Mouse (Mus musculus): Measurements from ENCODE around the gene Dph5. TPM values are rescaled to one million over a fixed set of nuclear protein-coding genes. Genes with fewer than 3 reads are reported as not detected.
"Not testable (repeated sequence)": the region's sequence is repeated elsewhere in the genome, so short reads cannot be mapped to it uniquely, and the experiment has no call there.

Gene Dph5
- total RNA-seq, 2 experiments from 2014 or later, result 7.2 to 9.7 TPM

DNA sequence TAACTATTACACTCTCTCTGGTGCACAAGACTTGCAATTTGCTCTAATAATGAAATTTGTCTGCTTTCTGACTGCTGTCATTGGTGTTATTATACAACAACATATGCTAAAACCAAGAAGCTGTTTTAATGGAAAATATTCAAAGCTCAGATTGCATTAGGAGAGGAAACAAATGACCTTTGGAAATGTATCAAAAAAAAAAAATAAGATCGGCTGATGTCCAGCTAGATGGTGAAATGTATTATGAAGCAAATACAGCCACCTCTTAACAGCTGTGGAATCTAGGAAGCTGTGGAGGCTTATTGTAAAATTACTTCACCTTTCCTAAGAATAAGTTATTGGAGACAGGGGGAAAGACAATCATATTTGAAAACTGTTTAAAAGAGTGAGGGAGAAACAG is 3.6 kb upstream of the Dph5 start:
- intact Hi-C loops (cut with DNase I; ENCODE audit: low total_unique reads), result loop anchor here (10.0 kb wide), 1 partner anchor 169 kb away; the partner anchor contains the start of gene S1pr1
- no peak for DNase-seq

DNA sequence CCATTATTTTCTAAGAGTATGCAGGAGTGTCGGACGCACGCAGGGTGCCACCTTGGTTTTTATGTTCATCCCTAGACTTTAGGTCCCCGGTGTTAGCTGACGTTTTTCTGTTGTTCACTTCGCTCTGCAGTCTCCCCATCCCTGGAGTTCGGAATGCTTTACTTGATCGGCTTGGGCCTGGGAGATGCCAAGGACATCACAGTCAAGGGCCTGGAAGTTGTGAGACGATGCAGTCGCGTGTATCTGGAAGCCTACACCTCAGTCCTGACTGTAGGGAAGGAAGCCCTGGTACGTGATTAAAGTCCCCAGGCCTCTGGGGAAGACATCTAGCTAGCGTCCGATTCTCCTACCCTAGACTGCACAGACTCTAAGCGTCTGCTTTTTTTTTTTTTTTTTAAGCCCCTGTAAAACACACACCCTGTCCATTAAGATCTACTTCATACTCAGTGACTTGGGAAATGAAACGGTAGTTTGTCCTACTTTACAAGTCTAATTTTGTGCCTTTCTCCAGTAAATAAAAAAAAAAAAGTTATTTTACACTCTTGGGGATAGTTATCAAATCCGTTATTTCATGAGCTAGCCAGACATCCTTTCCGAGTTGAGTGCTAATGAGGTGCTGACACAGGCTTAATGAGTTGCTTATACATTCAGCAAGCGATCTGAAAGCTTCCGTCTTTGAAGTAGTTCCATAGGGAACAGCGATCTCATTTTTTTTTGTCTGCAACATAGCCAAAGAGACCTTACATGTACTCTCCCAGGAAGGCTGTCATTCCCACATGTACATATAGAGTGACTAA is 871 bp downstream of the Dph5 start:
- intact Hi-C loops (cut with DNase I; ENCODE audit: low total_unique reads), result loop anchor here (10.0 kb wide), 1 partner anchor 174 kb away; the partner anchor contains the start of gene S1pr1
- DNase-seq, result no peak

DNA sequence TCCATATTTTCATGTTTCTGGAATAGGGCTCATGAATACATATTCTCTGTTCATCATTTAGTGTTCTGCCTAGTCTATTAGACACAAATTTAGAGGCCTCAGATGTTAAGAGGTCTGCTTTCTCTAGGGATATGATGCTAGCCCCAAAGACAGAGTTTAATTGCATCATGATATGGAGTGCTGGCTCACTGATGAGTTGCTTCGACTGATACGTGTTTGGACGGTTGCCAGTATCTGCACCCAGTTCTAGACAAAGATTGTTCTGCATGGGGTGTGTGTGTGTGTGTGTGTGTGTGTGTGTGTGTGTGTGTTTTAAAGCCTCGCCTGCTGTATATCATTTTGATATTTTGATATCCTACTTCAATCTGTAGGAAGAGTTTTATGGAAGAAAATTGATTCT is 4.7 kb downstream of the Dph5 start:
- intact Hi-C loops (cut with DNase I; ENCODE audit: low total_unique reads), result no loop called here
- DNase-seq, result no peak

DNA sequence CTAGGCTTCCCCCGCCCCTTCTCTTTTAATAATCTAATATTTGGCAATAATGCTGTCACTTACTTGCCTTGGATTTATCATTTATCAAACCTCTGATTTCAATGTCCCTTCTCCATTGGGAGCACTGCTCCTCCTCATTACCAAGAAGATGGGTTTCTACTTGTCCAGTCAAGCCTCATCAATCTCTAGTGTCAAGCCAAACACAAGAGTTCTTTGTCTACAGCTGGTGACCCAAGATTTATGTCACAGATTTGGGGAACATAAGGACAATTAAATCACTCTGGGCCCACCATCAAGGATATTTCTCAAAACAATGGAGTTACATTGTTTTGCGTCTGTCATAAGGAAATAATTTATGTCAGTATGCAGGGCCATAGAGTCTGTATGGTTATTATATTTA is 5.5 kb downstream of the Dph5 start:
- DNase-seq, result no peak
- intact Hi-C loops (cut with DNase I; ENCODE audit: low total_unique reads), result no loop called here

DNA sequence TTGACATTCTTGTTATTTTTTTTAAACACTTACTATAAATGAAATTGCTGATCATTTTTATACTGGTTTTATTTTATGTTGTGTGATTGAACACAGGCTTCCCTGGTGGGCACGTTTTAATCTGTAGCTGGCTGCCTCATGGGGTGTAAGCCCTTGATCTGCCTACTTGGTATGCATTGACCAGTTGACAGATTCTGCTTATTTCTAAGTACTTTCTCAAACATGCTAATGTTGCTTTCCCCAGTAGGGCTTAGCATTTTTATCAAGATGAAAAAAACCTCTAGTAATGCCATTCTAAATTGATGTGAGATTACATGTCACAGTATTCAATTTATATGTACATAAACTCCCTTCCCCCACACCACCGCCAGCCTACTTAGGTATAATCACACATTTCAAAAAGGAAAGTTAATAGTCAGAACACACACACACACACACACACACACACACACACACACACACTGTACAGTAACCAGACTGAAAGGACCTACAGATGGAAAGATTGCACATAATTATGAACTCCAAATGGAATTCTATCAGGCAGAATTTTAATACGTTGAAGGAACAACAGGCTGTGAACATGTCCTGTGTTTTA is 10.8 kb downstream of the Dph5 start:
- intact Hi-C loops (cut with DNase I; ENCODE audit: low total_unique reads), result no loop called here
- DNase-seq, result no peak

DNA sequence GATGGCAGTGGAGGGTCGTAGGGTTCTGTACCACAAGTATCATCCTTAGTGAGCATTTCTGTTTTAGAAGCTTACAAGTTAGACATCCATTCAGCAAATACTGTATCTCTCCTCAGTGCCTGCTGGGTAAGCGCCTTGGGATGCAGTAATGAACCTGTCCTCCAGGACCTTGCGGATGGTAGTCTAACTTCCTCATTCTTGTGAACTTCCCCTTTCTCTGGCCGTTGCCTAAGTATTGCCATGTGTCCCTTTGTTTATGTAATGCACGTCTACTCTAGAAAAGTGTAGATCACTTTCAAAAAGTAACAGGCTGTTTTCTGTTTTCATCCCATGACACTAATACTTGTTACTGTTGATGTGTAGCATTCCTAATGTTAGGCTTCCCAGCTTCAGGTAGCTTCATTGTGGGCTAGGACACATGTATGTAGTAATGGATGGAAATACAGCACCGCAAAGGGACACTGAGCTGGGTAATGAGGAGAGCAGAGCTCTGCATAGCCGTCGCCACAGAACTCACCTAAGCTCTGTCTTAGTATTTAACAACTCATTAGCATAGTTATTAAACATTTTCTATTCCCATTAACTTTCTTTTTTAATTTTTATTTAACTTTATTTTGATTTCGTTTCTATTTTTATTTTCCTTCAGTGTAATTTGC is 14.8 kb downstream of the Dph5 start:
- intact Hi-C loops (cut with DNase I; ENCODE audit: low total_unique reads), result no loop called here

DNA sequence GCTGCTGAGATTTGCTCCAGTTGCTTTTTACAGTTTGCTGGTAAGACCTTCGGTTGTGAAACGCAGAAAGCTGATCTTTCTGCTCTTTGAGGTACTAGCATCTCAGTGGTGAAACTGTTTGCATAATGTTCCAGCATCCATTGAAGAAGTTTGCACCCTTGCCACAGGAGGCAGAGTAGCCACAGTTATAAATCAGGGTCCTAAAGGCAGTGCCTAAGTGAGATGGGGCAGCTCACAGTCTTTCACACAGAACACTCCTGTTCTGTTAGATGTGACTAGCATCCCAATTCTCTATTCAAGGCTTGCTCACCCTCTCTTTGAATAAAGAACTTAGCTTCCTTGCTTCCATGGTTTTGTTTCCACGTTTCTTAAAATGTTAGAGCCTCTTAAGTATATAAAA is 17.4 kb downstream of the Dph5 start:
- intact Hi-C loops (cut with DNase I; ENCODE audit: low total_unique reads), result no loop called here
- no peak for DNase-seq

More for the DNA sequence above, 14.8 kb downstream of the Dph5 start:
- no peak for DNase-seq

DNA sequence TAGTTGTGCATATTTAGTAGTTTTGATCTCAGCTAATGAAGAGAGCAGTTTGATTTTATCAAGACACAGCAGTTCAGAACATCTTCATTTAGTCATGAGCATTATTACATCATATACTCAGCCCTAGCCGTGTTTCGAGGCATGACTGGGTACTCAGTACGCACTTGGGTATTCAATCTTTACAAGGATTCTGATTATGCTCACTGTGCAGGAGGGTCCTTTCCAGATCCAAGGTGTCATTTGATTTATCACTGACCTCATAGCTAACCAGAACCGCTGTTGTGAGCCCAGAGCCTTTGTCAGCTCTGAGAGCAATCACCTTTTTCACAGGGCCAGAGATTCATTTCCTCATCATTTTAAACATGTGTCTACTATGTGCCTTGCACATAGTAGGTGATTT is 17.9 kb downstream of the Dph5 start:
- DNase-seq, result no peak
- intact Hi-C loops (cut with DNase I; ENCODE audit: low total_unique reads), result no loop called here

DNA sequence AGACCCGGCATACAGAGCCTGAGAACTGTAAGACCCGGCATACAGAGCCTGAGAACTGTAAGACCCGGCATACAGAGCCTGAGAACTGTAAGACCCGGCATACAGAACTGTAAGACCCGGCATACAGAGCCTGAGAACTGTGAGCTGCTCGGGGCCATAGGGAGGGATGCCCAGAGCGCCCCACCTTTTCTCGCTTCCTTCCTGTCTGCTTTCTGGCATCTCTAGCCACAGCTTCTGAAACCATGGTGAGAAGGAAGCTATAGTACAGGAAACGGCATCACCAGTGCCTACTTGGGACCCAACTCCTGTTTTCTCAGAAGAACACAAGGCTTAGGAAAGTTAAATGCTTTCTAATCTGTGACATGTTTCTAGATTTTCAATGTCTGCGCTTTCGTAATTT is 19.8 kb downstream of the Dph5 start:
- DNase-seq; intact Hi-C loops (cut with DNase I; ENCODE audit: low total_unique reads): not testable (repeated sequence)

DNA sequence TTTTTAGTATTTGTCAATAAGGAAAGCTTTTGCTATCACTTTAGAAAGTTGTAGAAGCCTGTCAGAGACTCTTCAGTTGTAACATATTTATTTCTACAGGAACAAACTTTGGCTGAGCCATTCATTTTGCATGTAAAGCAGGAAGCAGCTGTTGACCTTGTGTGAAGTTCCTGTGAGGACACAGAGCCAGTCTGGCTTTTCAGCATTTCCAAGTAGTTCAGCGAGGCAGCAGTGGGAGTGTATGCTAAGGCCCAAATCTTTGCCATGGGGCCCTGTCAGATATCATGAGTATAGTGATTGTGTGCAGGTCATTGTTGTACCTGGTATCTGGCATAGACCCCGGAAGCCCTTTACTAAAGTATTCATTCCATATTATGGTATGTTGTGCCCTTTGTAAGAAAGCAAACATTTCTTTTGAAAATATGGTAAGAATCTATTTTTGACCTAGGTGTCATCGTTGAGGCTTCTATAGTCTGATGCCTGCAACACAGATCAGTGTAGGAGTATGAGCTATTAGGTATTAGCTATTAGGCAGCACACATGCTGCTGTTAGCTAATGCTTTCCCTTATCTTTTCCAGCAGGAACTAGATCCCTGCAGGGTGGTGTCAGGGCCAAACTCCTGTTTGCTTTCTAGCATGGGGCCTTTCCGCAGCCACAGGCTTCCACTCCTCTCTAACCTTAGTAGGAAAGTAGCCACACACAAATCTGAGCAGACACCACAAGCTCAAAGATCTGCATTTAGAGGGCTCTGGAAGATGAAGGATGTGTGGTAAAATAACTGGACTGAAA is 37.0 kb downstream of the Dph5 start:
- no peak for DNase-seq

DNA sequence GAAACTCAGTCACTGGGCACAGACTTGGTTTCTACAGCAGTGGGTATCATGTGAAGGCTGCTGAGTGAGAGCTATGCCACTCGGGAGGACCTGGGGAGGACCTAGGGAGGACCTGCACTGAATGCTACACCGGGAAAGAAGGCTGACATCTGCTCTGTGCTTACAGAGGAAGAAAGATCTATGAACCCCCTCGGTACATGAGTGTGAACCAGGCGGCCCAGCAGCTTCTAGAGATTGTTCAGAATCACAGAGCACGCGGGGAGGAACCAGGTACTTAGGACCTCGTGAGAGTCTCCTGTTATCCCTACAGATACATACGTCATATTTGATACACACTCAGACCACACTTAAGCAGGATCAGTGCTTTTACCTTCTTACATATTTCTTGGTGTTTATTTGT is 38.9 kb downstream of the Dph5 start:
- intact Hi-C loops (cut with DNase I; ENCODE audit: low total_unique reads), result no loop called here
- no peak for DNase-seq

More for the DNA sequence above, 37.0 kb downstream of the Dph5 start:
- intact Hi-C loops (cut with DNase I; ENCODE audit: low total_unique reads), result no loop called here

DNA sequence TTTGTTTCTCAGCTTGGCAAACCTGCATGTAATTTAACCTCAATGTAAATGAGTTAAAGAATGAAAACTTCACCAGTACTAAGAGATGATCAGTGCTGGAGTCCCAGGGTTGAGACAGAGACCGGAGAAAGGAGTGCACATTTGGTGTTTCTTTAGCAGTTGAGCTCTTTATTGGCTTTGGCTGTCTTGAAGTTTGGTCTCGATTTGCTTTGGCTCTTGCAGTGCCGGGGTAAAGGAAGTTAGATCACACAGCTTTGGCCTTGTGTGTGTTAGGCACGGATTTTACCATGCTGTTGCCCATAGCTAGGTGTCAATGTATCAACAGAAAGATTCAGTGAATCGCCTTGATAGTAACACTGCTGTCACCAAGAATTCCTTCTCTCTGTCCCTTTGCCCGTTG is 44.1 kb downstream of the Dph5 start:
- intact Hi-C loops (cut with DNase I; ENCODE audit: low total_unique reads), result loop anchor here (10.0 kb wide), 1 partner anchor 277 kb away; no protein-coding TSS in a partner anchor
- DNase-seq, result no peak

DNA sequence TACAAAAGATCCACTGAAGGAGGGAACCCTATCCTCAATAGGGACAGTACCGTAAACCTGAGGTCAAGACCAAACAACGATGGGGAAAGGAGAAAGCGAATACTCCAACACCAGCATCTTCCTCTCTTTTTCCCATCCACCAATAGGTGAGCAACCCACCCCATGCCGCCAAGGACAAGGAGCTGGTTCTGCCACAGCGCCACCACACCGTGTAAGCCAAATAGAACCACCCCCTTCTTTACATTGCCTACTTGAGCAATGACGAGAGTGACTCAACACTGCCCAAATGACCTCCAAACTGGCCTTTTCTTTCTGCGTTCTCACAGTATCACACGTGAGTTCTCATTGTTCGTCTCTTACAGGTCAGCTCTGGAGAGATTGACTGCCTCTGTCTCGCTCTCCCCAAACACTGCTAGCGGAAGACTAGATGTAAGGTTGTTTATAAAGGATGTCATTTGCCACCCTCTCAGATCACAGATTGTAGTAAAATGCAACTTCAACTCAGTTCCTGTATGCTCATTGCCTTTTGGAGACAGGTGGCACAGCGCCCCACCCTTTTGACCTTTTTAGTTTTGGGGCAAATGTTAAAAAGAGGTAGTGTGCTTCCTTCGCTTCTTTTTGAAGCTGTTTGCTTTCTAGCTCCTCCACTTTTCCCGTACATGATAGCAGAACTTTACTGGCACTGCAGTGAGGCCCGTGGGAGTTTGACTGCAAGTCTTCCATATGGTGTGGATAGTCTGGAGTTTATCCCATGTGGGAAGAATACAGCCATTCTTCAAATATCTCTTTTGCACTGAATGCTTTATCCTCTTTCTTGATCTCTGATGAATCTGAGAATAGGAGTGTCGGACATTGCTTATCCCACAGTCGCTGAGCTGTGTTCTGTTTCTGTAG is 45.9 kb downstream of the Dph5 start:
- no peak for DNase-seq
- intact Hi-C loops (cut with DNase I; ENCODE audit: low total_unique reads), result loop anchor here (10.0 kb wide), 1 partner anchor 279 kb away; no protein-coding TSS in a partner anchor

DNA sequence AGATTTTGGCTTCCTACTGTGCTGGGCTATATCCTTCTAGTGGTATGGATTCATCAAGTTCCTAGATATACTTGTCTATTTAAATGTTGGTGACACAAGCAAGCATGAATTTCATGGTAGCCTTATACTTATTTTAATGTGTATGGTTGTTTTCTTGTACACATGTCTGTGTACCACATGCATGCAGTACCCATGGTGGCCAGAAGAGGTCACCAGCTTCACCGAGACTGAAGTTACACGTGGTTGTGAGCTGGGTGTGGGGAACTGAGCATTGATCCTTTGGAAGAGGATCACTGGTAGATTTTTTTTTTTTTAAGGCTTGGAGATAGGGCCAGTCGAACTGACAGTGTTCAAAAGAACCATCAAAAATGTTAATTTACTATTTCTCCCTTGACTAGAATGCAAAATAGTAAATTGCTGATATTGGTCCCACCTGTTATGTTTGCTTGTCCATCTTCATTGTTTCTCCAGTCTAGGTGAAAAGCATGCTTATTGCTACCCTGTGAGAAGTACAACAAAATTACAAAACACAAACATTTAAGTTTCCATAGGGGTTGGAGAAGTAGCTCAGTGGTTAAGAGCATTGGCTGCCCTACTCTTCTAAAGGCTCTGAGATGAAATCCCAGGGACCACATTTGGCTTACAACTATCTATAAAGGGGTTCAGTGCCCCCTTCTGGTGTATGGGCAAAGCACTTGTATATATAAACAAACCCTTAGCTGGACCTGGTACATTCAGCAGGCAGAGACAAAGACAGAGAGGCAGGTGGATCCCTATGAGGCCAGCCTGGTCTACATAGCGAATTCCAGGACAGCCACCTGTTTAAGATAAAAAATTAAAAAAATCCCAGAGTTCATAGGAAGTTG is 49.3 kb downstream of the Dph5 start:
- intact Hi-C loops (cut with DNase I; ENCODE audit: low total_unique reads), result loop anchor here (5.0 to 10.0 kb wide), 2 partner anchors 40 to 282 kb away; no protein-coding TSS in a partner anchor

DNA sequence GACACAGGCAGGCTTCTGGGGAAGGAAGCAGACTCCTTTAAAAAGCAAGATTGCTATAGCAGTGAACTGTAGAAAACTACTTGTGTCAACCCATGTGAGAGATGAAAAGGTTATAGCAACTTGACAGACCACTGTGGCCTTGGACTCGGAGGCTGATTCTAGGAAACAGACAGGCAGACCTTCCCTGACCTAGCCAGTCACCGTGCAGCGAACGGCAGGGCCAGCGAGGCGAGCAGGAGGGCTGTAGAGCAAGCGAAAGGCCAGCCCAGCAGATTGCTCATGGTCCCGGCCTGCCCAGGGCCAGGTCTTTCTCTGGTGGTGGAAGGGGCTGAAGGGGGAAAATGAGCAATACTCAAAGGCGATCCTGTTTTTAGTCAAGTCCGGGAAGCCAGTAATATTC is 50.2 kb downstream of the Dph5 start:
- intact Hi-C loops (cut with DNase I; ENCODE audit: low total_unique reads), result loop anchor here (5.0 to 10.0 kb wide), 2 partner anchors 39 to 283 kb away; no protein-coding TSS in a partner anchor
- DNase-seq, result no peak

More for the DNA sequence above, 49.3 kb downstream of the Dph5 start:
- DNase-seq, result peak; percentile 52

DNA sequence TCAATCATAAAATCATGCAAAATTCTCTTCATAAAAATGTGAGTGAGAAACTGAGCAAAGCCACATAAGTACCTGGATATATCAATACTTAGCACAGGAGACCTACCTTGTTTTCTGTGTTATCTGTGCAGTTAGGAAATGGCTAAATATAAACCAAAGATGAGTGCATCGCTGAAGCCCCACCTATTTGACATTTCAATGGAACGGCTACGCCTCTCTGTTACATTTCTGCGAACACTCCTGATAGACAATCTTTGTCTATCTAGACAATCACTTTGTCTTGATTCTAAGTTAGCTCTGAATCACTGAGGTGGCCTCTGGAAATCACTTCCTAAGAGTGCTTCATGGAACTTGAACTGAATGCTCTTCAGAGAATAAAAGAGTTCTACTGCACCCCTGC is 52.9 kb downstream of the Dph5 start:
- no peak for DNase-seq
- intact Hi-C loops (cut with DNase I; ENCODE audit: low total_unique reads), result no loop called here

DNA sequence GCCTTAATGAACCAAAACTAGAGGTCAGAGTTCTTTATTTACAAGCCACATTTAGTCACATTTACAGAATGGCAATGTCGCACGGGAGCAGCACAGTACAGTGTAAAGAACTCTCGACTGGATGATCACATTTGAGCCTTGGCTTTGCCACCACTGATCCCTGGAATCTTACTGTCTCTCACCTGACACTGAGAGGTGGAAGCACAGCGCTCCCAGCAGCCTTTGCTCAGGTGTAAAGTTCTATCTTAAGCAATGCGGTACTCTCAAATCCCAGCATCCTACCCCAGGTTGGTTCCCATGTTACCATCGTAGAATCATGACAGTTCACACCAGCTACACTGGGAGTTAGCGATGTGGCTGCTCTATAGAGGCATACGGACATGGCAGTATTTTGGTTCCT is 53.8 kb downstream of the Dph5 start:
- intact Hi-C loops (cut with DNase I; ENCODE audit: low total_unique reads), result no loop called here
- no peak for DNase-seq

DNA sequence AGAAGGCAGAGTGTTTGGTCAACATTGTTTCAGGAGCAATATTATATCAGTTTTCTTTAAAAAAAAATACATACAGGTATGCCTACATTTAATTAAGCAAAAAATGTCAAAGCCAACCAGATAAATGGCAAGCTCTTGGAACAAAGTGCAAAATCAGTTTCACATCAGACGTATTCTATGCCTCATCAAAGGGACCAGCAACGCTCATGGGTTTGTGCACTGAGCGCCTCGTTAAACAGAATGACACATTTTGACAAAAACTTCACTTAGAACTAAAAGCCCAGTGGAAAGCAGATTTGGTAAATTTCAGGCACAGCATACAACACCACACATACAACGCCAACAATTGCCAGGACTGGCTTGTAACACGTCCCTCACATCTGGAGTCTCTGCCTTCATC is 56.7 kb downstream of the Dph5 start:
- DNase-seq, result no peak
- intact Hi-C loops (cut with DNase I; ENCODE audit: low total_unique reads), result no loop called here
